Mouse (Mus musculus) mammary gland, adult 2 months (tissue): Measurements from ENCODE around the gene Gm20865. TPM values are rescaled to one million over a fixed set of nuclear protein-coding genes. Genes with fewer than 3 reads are reported as not detected.

Experiments used
- polyA plus RNA-seq: library from polyadenylated mRNA; depleted of rRNA; stranded (reverse); fragments of >200 nt; gene quantifications from 2 replicates; pipeline ENCODE4 v1.2.3, GENCODE M21; 2012; ENCODE audit warnings: low replicate concordance; rRNA removed

Gene Gm20865
- polyA plus RNA-seq = not detected in 2 replicates

GRCm38 (mm10) chrY:21241275-21241674 is at the start of gene Gm20865:
TSS of gene Gm20865 (plus strand) at chrY:21241575.

Other genes starting within 250 kb of the Gm20865 start
- not detected in 2 replicates for gene Gm29866, start 247.9 kb upstream of the Gm20865 start, polyA plus RNA-seq
- not detected in 2 replicates for gene Gm20909, start 77.0 kb upstream of the Gm20865 start, polyA plus RNA-seq